Mouse (Mus musculus): Measurements from ENCODE around the gene Gm47985. TPM values are rescaled to one million over a fixed set of nuclear protein-coding genes. Genes with fewer than 3 reads are reported as not detected.

The Gm47985 gene
- polyA plus RNA-seq, 2 experiments: 2.0 to 2.2 TPM

DNA sequence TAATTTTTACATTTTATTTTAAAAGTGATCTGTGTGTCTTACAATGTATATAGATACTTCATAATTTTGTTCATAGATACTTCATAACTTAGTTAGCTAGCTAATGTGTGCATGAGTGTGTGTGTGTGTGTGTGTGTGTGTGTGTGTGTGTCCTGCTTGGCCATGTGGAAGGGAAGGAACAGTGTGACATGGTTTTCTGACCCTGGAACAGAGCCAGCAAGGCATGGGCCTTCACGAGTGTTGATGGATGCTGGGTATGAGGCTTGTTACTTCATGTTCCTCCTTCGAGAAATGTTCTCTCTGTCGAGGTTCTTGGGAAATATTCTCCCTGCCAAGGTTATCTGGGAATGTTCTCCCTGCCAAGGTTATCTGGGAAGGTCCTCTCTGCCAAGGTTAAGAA, 51.4 kb downstream of the Gm47985 start:
- Histone ChIP-seq H3K4me2 (ENCODE audit: low read depth) (no peak overlapping the region), H3K36me3 (replicated peaks; ENCODE audit: control insufficient read depth, insufficient read depth, low read depth) (no peaks in the 10 kb centered on the region), H3K27me3 (ENCODE audit: control insufficient read depth, insufficient read depth, low read length) (no peaks in the 10 kb centered on the region), H3K27ac (no peak overlapping the region), H3K9me3 (ENCODE audit: control insufficient read depth, low read length) (no peaks in the 10 kb centered on the region), H3K9ac (replicated peaks) (no peak overlapping the region), H3K4me3 (ENCODE audit: insufficient read depth in 1 of 2, low read depth in 2 of 2, low read length in 2 of 2) (no peak overlapping the region), H3K4me1 (replicated peaks; ENCODE audit: control insufficient read depth in 2 of 2, insufficient read depth in 2 of 2, low read length in 1 of 2) (peaks cover 0 to 6% of the 10 kb centered on the region in 2 experiments; a peak in 2 of 4 replicates)
- ATAC-seq (ENCODE audit: insufficient read depth): no peak
- 64% methylated on average over 3 of the region's 3 CpGs for WGBS (ENCODE audit: insufficient replicate concordance)
- DNase-seq (ENCODE audit: low read depth in 3 of 3, low spot score in 3 of 3): no peak
- no peak for TF ChIP-seq EP300 (IDR thresholded peaks at IDR 0.05; ENCODE audit: low read depth)

Other genes with a start within 250 kb of the Gm47985 start
- 1.6 and 3.3 TPM in 2 replicates for gene Hmcn1, start 189.1 kb upstream of the Gm47985 start, polyA plus RNA-seq (2012; rRNA removed)
- 1.7 and 2.3 TPM in 2 replicates for gene Hmcn1, start 189.1 kb upstream of the Gm47985 start, polyA plus RNA-seq (2014; fragmentation: Nextera tagmentation; extraction: Ambion mirVana)
- gene Gm8947, start 9.8 kb downstream of the Gm47985 start, polyA plus RNA-seq (2012; rRNA removed): 0.92 and 1.4 TPM in 2 replicates
- 0.45 and 1.2 TPM in 2 replicates for gene Gm8947, start 9.8 kb downstream of the Gm47985 start, polyA plus RNA-seq (2014; fragmentation: Nextera tagmentation; extraction: Ambion mirVana)
- 0.88 and 1.1 TPM in 2 replicates for gene Gm47995, start 15.9 kb downstream of the Gm47985 start, polyA plus RNA-seq (2012; rRNA removed)
- gene Gm47995, start 15.9 kb downstream of the Gm47985 start, polyA plus RNA-seq (2014; fragmentation: Nextera tagmentation; extraction: Ambion mirVana): 0.71 and 0.76 TPM in 2 replicates
- gene 3110040M04Rik, start 21.6 kb downstream of the Gm47985 start, polyA plus RNA-seq (2012; rRNA removed): 1.2 and 1.5 TPM in 2 replicates
- 1.2 and 1.3 TPM in 2 replicates for gene 3110040M04Rik, start 21.6 kb downstream of the Gm47985 start, polyA plus RNA-seq (2014; fragmentation: Nextera tagmentation; extraction: Ambion mirVana)
- 0.42 and 0.52 TPM in 2 replicates for gene Gm47996, start 27.6 kb downstream of the Gm47985 start, polyA plus RNA-seq (2012; rRNA removed)
- gene Gm47996, start 27.6 kb downstream of the Gm47985 start, polyA plus RNA-seq (2014; fragmentation: Nextera tagmentation; extraction: Ambion mirVana): 0.46 TPM in 1 of 2 replicates, not detected in the other
- 47.4 and 57.0 TPM in 2 replicates for gene Ivns1abp, start 161.9 kb downstream of the Gm47985 start, polyA plus RNA-seq (2012; rRNA removed)
- gene Ivns1abp, start 161.9 kb downstream of the Gm47985 start, polyA plus RNA-seq (2014; fragmentation: Nextera tagmentation; extraction: Ambion mirVana): 68.6 and 73.3 TPM in 2 replicates
- 5.6 and 9.7 TPM in 2 replicates for gene Swt1, start 245.9 kb downstream of the Gm47985 start, polyA plus RNA-seq (2012; rRNA removed)
- 19.1 and 19.7 TPM in 2 replicates for gene Swt1, start 245.9 kb downstream of the Gm47985 start, polyA plus RNA-seq (2014; fragmentation: Nextera tagmentation; extraction: Ambion mirVana)
- gene Trmt1l, start 246.0 kb downstream of the Gm47985 start, polyA plus RNA-seq (2012; rRNA removed): 7.6 and 9.8 TPM in 2 replicates
- 11.8 and 13.8 TPM in 2 replicates for gene Trmt1l, start 246.0 kb downstream of the Gm47985 start, polyA plus RNA-seq (2014; fragmentation: Nextera tagmentation; extraction: Ambion mirVana)